Comparison of ENCODE assay signal across 15 mouse cellular contexts in the genomic region with DNA sequence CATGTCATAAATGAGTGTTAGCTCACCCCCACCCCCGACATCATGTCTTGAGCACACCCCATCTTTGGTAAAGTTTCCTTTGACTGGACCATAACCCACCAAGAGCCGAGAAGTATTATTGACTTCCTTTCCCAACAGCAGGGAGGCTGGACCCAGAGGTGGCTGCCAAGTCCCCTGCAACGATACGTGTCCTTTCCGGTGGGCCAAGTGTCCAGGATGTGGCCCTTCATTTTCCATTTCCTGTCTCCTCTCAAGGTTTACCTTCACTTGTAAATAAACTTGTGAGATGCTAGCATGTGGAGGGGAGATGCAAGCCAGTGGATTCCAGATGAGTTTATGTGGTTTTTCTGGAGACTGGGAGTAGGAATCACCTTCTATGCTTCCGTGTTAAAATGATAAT. TPM values are rescaled to one million over a fixed set of nuclear protein-coding genes. Genes with fewer than 3 reads are reported as not detected.
A peak's percentile ranks its signal among the peaks of the same experiment; 100 is the strongest.
DNase-seq lines count a peak whose midpoint lies in the region; ATAC-seq lines count a peak whose summit lies in the region.
"Had no signal": no experiment of that assay in that cellular context is flagged by ENCODE, and none has a peak within 500 bp of the region (broad histone marks: within the 10 kb centered on the region; RNA-seq: fewer than 3 reads in every experiment).

No protein-coding gene starts in this region.

- H3K4me2 ChIP-seq in heart, embryonic 13.5 days = no peak overlapping the region
- no peak overlapping the region for H3K4me2 ChIP-seq in embryonic facial prominence, embryonic 15.5 days (replicated peaks)
- H3K4me2 ChIP-seq in midbrain, embryonic 15.5 days = no peak overlapping the region
- H3K4me2 ChIP-seq: hindbrain, embryonic 12.5 days; limb, embryonic 15.5 days; liver, embryonic 15.5 days had no signal

- WGBS in heart, embryonic 13.5 days = 64% methylated on average over 6 of the region's 6 CpGs
- WGBS in embryonic facial prominence, embryonic 15.5 days = 59% methylated on average over 6 of the region's 6 CpGs
- 85% methylated on average over 6 of the region's 6 CpGs for WGBS in midbrain, embryonic 15.5 days

- H3K9me3 ChIP-seq in heart, embryonic 13.5 days = no peaks in the 10 kb centered on the region
- no peaks in the 10 kb centered on the region for H3K9me3 ChIP-seq in embryonic facial prominence, embryonic 15.5 days (replicated peaks)
- no peaks in the 10 kb centered on the region for H3K9me3 ChIP-seq in midbrain, embryonic 15.5 days
- H3K9me3 ChIP-seq: hindbrain, embryonic 12.5 days; limb, embryonic 15.5 days; liver, embryonic 15.5 days had no signal

- H3K9ac ChIP-seq in heart, embryonic 13.5 days = no peak overlapping the region
- H3K9ac ChIP-seq in embryonic facial prominence, embryonic 15.5 days = no peak overlapping the region
- H3K9ac ChIP-seq in midbrain, embryonic 15.5 days = no peak overlapping the region
- H3K9ac ChIP-seq: hindbrain, embryonic 12.5 days; limb, embryonic 15.5 days; liver, embryonic 15.5 days had no signal

- H3K27ac ChIP-seq in heart, embryonic 13.5 days (replicated peaks) = peak overlapping the region; percentile 43
- 0 out of 2 replicates have a peak overlapping the region, but pooled peaks have one; percentile 19 for H3K27ac ChIP-seq in brown adipose tissue, adult 24 weeks (replicated peaks; ENCODE audit: low read depth, low read length)
- H3K27ac ChIP-seq in embryonic facial prominence, embryonic 15.5 days (replicated peaks) = peak overlapping the region; percentile 55; the same call in 1 of the 2 replicates
- no peak overlapping the region; the same call in 1 of the 2 replicates for H3K27ac ChIP-seq in midbrain, embryonic 15.5 days
- H3K27ac ChIP-seq: hindbrain, embryonic 12.5 days; liver, embryonic 15.5 days had no signal

- no peak for ATAC-seq in heart, embryonic 13.5 days (ENCODE audit: extremely low read depth, insufficient number of reproducible peaks, low FRiP score, low TSS enrichment)
- no peak for ATAC-seq in embryonic facial prominence, embryonic 15.5 days (ENCODE audit: insufficient number of reproducible peaks, low FRiP score, low TSS enrichment, low read depth)
- ATAC-seq in midbrain, embryonic 15.5 days (replicated peaks) = no peak
- ATAC-seq: forebrain, embryonic 16.5 days; inflammation-experienced regulatory T-cells, adult 6 months had no signal

- no peaks in the 10 kb centered on the region for H3K27me3 ChIP-seq in heart, embryonic 13.5 days (replicated peaks)
- H3K27me3 ChIP-seq in embryonic facial prominence, embryonic 15.5 days = no peaks in the 10 kb centered on the region
- H3K27me3 ChIP-seq in midbrain, embryonic 15.5 days (replicated peaks) = no peaks in the 10 kb centered on the region
- H3K27me3 ChIP-seq: hindbrain, embryonic 12.5 days; limb, embryonic 15.5 days; liver, embryonic 15.5 days had no signal

- H3K36me3 ChIP-seq in heart, embryonic 13.5 days = no peaks in the 10 kb centered on the region
- H3K36me3 ChIP-seq in embryonic facial prominence, embryonic 15.5 days = no peaks in the 10 kb centered on the region
- no peaks in the 10 kb centered on the region for H3K36me3 ChIP-seq in midbrain, embryonic 15.5 days (replicated peaks)
- H3K36me3 ChIP-seq: hindbrain, embryonic 12.5 days; limb, embryonic 15.5 days; liver, embryonic 15.5 days had no signal

- H3K4me3 ChIP-seq in heart, embryonic 13.5 days = no peak overlapping the region
- no peak overlapping the region for H3K4me3 ChIP-seq in brown adipose tissue, adult 24 weeks (ENCODE audit: insufficient read depth, low read depth, low read length)
- no peak overlapping the region for H3K4me3 ChIP-seq in embryonic facial prominence, embryonic 15.5 days (replicated peaks)
- H3K4me3 ChIP-seq in midbrain, embryonic 15.5 days = no peak overlapping the region
- H3K4me3 ChIP-seq: hindbrain, embryonic 12.5 days; limb, embryonic 15.5 days; liver, embryonic 15.5 days had no signal

- DNase-seq in heart, adult 18-20 months = no peak
- peak; percentile 45 for DNase-seq in kidney, postnatal 14 days
- DNase-seq in kidney, adult 8-10 months = no peak
- DNase-seq: cerebellum, adult 8-10 months; right cerebral cortex, adult 18-20 months; thymus, postnatal 14 days had no signal

- peaks cover 64% of the 10 kb centered on the region for H3K4me1 ChIP-seq in heart, embryonic 13.5 days
- peaks cover 23% of the 10 kb centered on the region for H3K4me1 ChIP-seq in brown adipose tissue, adult 24 weeks (ENCODE audit: control insufficient read depth, insufficient read depth, insufficient read length, low read length)
- H3K4me1 ChIP-seq in embryonic facial prominence, embryonic 15.5 days = peaks cover 46% of the 10 kb centered on the region
- peaks cover 6% of the 10 kb centered on the region; the same call in 1 of the 2 replicates for H3K4me1 ChIP-seq in midbrain, embryonic 15.5 days

RNA-seq across cellular contexts. Expression of a gene that starts 49.2 kb away (rescaled TPM):
- 5.1 and 6.2 TPM in 2 replicates for polyA plus RNA-seq in heart, embryonic 13.5 days (2015; fragmentation: Nextera tagmentation; extraction: Ambion mirVana)
- 1 to 10 TPM; 4.2 to 4.9 TPM for total RNA-seq in heart, adult 18-20 months (2021)
- 8.4 and 14.1 TPM in 2 replicates for polyA plus RNA-seq in brown adipose tissue, adult 24 weeks (2012; ENCODE audit: insufficient read depth, insufficient read length, missing spikeins)
- polyA plus RNA-seq in embryonic facial prominence, embryonic 15.5 days (2015; fragmentation: Nextera tagmentation; extraction: Ambion mirVana) = 8.1 and 8.9 TPM in 2 replicates
- polyA plus RNA-seq in midbrain, embryonic 15.5 days (2015; fragmentation: Nextera tagmentation; extraction: Ambion mirVana) = 10.5 and 11.9 TPM in 2 replicates
